11 mouse cellular contexts compared by ENCODE assay signal in the genomic region with DNA sequence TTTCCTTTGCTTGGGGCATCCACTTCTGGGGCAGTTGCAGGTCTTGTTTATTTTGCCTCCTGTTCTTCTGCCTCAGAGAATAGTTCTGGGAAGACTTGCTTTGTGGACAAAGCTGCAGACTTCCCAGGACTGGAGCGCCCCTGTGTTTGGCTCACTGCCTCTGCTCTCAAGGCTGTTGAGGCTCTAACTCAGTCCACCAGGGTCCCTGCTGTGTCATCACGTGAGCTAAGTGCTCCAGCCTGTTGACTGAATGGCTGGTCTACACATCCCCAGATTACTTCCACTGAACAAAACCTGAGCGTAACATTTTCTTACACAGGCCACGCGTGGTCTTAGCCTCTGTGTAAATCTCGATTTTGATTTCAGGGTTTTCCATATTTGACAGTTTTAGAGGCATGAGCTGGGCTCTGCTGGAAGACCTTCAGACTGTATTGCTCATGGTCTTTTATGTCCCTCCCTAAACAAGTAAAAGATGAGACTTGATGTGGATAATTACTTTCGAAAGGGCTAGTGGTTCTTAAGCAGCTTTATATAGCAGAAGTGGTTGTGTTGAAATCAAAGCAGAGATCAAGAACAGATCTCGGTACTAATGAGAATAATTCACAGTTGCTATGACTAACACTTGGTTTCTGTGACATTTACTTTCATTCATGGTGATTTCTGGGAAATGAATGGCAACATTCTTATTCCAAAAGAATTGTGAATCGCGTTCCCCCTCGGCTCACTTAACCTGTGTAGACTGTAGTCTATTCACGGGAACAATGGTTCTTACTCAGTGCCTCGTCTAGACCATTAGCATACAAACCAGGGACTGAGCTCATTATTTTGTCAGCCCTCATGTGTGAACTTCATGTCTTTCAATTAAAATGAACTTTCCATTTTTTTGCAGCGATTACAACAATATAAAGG. TPM values are rescaled to one million over a fixed set of nuclear protein-coding genes. Genes with fewer than 3 reads are reported as not detected.
A peak's percentile ranks its signal among the peaks of the same experiment; 100 is the strongest.
DNase-seq lines count a peak whose midpoint lies in the region; ATAC-seq and TF ChIP-seq lines count a peak whose summit lies in the region.
"Had no signal": no experiment of that assay in that cellular context is flagged by ENCODE, and none has a peak within 500 bp of the region (broad histone marks: within the 10 kb centered on the region; RNA-seq: fewer than 3 reads in every experiment).

No protein-coding gene starts in this region.

- peak overlapping the region; percentile 11 for H3K27ac ChIP-seq in forebrain, postnatal 0 days (ENCODE audit: low read depth, low read length)

- H3K4me3 ChIP-seq in forebrain, postnatal 0 days (ENCODE audit: low read depth, low read length), result no peak overlapping the region

- TF ChIP-seq CTCF in forebrain, postnatal 0 days (IDR thresholded peaks at IDR 0.05; ENCODE audit: low read depth), result no peak

- intact Hi-C loops in left cerebral cortex, postnatal 4 days (cut with DNase I), result no loop called here

- ATAC-seq in forebrain, postnatal 0 days, result peak; percentile 89
- no peak for ATAC-seq in megakaryocyte progenitor cell, adult 5-6 weeks (replicated peaks; ENCODE audit: poor library complexity)

- no peaks in the 10 kb centered on the region for H3K27me3 ChIP-seq in forebrain, postnatal 0 days (ENCODE audit: insufficient read depth, low read length)

- DNase-seq in left cerebral cortex, postnatal 4 days, result peak; percentile 74
- DNase-seq in left cerebral cortex, adult 11 months (ENCODE audit: low spot score), result no peak
- peak; percentile 64 for DNase-seq in R1 (ENCODE audit: low read depth, low spot score)
- DNase-seq in adrenal gland, postnatal 14 days, result peak; percentile 76
- DNase-seq in forebrain, postnatal 0 days, result peak; percentile 54
- no peak for DNase-seq in gastrocnemius, postnatal 4 days (ENCODE audit: low spot score in 2 of 2)
- DNase-seq in B cell, adult 2 months, result no peak
- DNase-seq: heart, adult 18-20 months; lung, postnatal 14 days had no signal

- no peak overlapping the region for H3K9ac ChIP-seq in forebrain, postnatal 0 days

- H3K4me1 ChIP-seq in forebrain, postnatal 0 days (ENCODE audit: insufficient read depth), result peaks cover 3% of the 10 kb centered on the region; the same call in 1 of the 2 replicates

- H3K9me3 ChIP-seq in forebrain, postnatal 0 days (ENCODE audit: low read length), result no peaks in the 10 kb centered on the region

- peaks cover 8% of the 10 kb centered on the region; the same call in 1 of the 2 replicates for H3K36me3 ChIP-seq in forebrain, postnatal 0 days (ENCODE audit: insufficient read depth)

- 0 out of 2 replicates have a peak overlapping the region, but pooled peaks have one; percentile 9 for H3K4me2 ChIP-seq in forebrain, postnatal 0 days (ENCODE audit: low read depth)

- 16% methylated on average over 14 of the region's 14 CpGs for WGBS in forebrain, postnatal 0 days

RNA-seq across cellular contexts. Expression of a gene that starts 14.8 kb away (rescaled TPM):
- under 1 TPM in 1 of 2 experiments, not detected in 1; 0.20 TPM for total RNA-seq in left cerebral cortex, postnatal 4 days (2021)
- total RNA-seq in adrenal gland, postnatal 14 days (2021), result 18.4 and 25.7 TPM in 2 replicates
- total RNA-seq in forebrain, postnatal 0 days (2014; rRNA removed), result 0.31 TPM in 1 of 2 replicates, not detected in the other
- polyA plus RNA-seq in forebrain, postnatal 0 days (2015; fragmentation: Nextera tagmentation; extraction: Ambion mirVana), result 0.26 TPM in 1 of 2 replicates, not detected in the other
- 10 to 100 TPM; 27.2 to 27.7 TPM for total RNA-seq in gastrocnemius, postnatal 4 days (2021)
- total RNA-seq in megakaryocyte progenitor cell, adult 5-6 weeks (2015), result not detected in 2 replicates
- total RNA-seq in megakaryocyte progenitor cell, adult 5-6 weeks (2017), result not detected in 2 replicates
- polyA plus RNA-seq: kidney, embryonic 14.5 days had no signal

RNA-seq across cellular contexts. Expression of a gene that starts 31.2 kb away (rescaled TPM):
- total RNA-seq in left cerebral cortex, postnatal 4 days (2021), result 10 to 100 TPM; 23.3 to 25.3 TPM
- total RNA-seq in adrenal gland, postnatal 14 days (2021), result 53.8 and 54.1 TPM in 2 replicates
- total RNA-seq in forebrain, postnatal 0 days (2014; rRNA removed), result 26.6 and 27.4 TPM in 2 replicates
- 18.3 and 19.4 TPM in 2 replicates for polyA plus RNA-seq in forebrain, postnatal 0 days (2015; fragmentation: Nextera tagmentation; extraction: Ambion mirVana)
- 10 to 100 TPM; 22.2 to 22.7 TPM for total RNA-seq in gastrocnemius, postnatal 4 days (2021)
- 15.8 and 20.6 TPM in 2 replicates for total RNA-seq in megakaryocyte progenitor cell, adult 5-6 weeks (2015)
- 23.1 and 24.2 TPM in 2 replicates for total RNA-seq in megakaryocyte progenitor cell, adult 5-6 weeks (2017)

Comparison
In these comparisons a context has a peak if more than half of its experiments do, and no peak if none do; other contexts are left out.
1. DNase-seq: peak in left cerebral cortex, postnatal 4 days (single experiment), R1 (single experiment), adrenal gland, postnatal 14 days (single experiment) and forebrain, postnatal 0 days (single experiment); none in left cerebral cortex, adult 11 months (single experiment), gastrocnemius, postnatal 4 days (0 of 2) and B cell, adult 2 months (0 of 2).
2. RNA of a gene that starts 14.8 kb away (total RNA-seq): 27.2 to 27.7 TPM in gastrocnemius, postnatal 4 days and 18.4 to 25.7 TPM in adrenal gland, postnatal 14 days; 0.20 TPM in left cerebral cortex, postnatal 4 days, 0.31 TPM in forebrain, postnatal 0 days and not detected in megakaryocyte progenitor cell, adult 5-6 weeks; every median in the first group is over 10 times any median in the second.